Mouse (Mus musculus): ENCODE results near the gene Cphx1. TPM values are rescaled to one million over a fixed set of nuclear protein-coding genes. Genes with fewer than 3 reads are reported as not detected.
"Not testable (repeated sequence)": the region's sequence is repeated elsewhere in the genome, so short reads cannot be mapped to it uniquely, and the experiment has no call there.

The Cphx1 gene
- total RNA-seq (2014; fragmentation: Nextera tagmentation) = not detected in 2 replicates
- not detected in 2 replicates for total RNA-seq (2017)

- ATAC-seq (replicated peaks; ENCODE audit: low FRiP score, low TSS enrichment, poor library complexity, severe bottlenecking) = not testable (repeated sequence)
These were observed at the start of gene Cphx1 for GRCm38 (mm10) chr14:25938004-25938403. Gene Cphx1, plus strand, starts transcription at chr14:25938304.

- ATAC-seq (replicated peaks; ENCODE audit: low FRiP score, low TSS enrichment, poor library complexity, severe bottlenecking) = not testable (repeated sequence)
These were observed 43.5 kb upstream of the Cphx1 start for GRCm38 (mm10) chr14:25894566-25894965.

GRCm38 (mm10) chr14:25895686-25896085 is 42.4 kb upstream of the Cphx1 start:
- ATAC-seq (replicated peaks; ENCODE audit: low FRiP score, low TSS enrichment, poor library complexity, severe bottlenecking) = not testable (repeated sequence)

- not testable (repeated sequence) for ATAC-seq (replicated peaks; ENCODE audit: low FRiP score, low TSS enrichment, poor library complexity, severe bottlenecking)
These were observed 35.1 kb upstream of the Cphx1 start, which contains the start of gene Plac9a for GRCm38 (mm10) chr14:25903000-25903399. Gene Plac9a, minus strand, starts transcription at chr14:25903100.

- not testable (repeated sequence) for ATAC-seq (replicated peaks; ENCODE audit: low FRiP score, low TSS enrichment, poor library complexity, severe bottlenecking)
These were observed 32.9 kb upstream of the Cphx1 start for GRCm38 (mm10) chr14:25905243-25905642.

GRCm38 (mm10) chr14:25907272-25907671 is 30.8 kb upstream of the Cphx1 start:
- peak; percentile 70; the same call in 1 of the 2 replicates for ATAC-seq (replicated peaks; ENCODE audit: low FRiP score, low TSS enrichment, poor library complexity, severe bottlenecking)

- ATAC-seq (replicated peaks; ENCODE audit: low FRiP score, low TSS enrichment, poor library complexity, severe bottlenecking) = not testable (repeated sequence)
These were observed 29.1 kb upstream of the Cphx1 start for GRCm38 (mm10) chr14:25908976-25909375.

GRCm38 (mm10) chr14:25918427-25919170 is 19.5 kb upstream of the Cphx1 start:
- ATAC-seq (replicated peaks; ENCODE audit: low FRiP score, low TSS enrichment, poor library complexity, severe bottlenecking) = not testable (repeated sequence)

GRCm38 (mm10) chr14:25926814-25927561 is 11.1 kb upstream of the Cphx1 start:
- ATAC-seq (replicated peaks; ENCODE audit: low FRiP score, low TSS enrichment, poor library complexity, severe bottlenecking) = peak; percentile 86

- peak; percentile 97 for ATAC-seq (replicated peaks; ENCODE audit: low FRiP score, low TSS enrichment, poor library complexity, severe bottlenecking)
These were observed 10.6 kb upstream of the Cphx1 start, which contains the start of gene Tmem254a for GRCm38 (mm10) chr14:25927562-25927881. Gene Tmem254a, minus strand, starts transcription at chr14:25927672.

- not testable (repeated sequence) for ATAC-seq (replicated peaks; ENCODE audit: low FRiP score, low TSS enrichment, poor library complexity, severe bottlenecking)
These were observed 1.1 kb upstream of the Cphx1 start for GRCm38 (mm10) chr14:25936867-25937630.

GRCm38 (mm10) chr14:25957861-25958260 is 19.8 kb downstream of the Cphx1 start:
- not testable (repeated sequence) for ATAC-seq (replicated peaks; ENCODE audit: low FRiP score, low TSS enrichment, poor library complexity, severe bottlenecking)

GRCm38 (mm10) chr14:25978371-25979241 is 40.5 kb downstream of the Cphx1 start, which contains the start of gene Duxbl1:
Gene Duxbl1, plus strand, starts transcription at chr14:25978577.
- ATAC-seq (replicated peaks; ENCODE audit: low FRiP score, low TSS enrichment, poor library complexity, severe bottlenecking) = not testable (repeated sequence)

GRCm38 (mm10) chr14:25979242-25979941 is 41.3 kb downstream of the Cphx1 start:
- ATAC-seq (replicated peaks; ENCODE audit: low FRiP score, low TSS enrichment, poor library complexity, severe bottlenecking) = not testable (repeated sequence)

- not testable (repeated sequence) for ATAC-seq (replicated peaks; ENCODE audit: low FRiP score, low TSS enrichment, poor library complexity, severe bottlenecking)
These were observed 43.8 kb downstream of the Cphx1 start for GRCm38 (mm10) chr14:25981880-25982279.

All from megakaryocyte-erythroid progenitor cell, adult 5-6 weeks (primary cell).